Mouse (Mus musculus) forebrain, postnatal 0 days (tissue): Measurements from ENCODE around the gene Aldh16a1. TPM values are rescaled to one million over a fixed set of nuclear protein-coding genes. Genes with fewer than 3 reads are reported as not detected.

ENCODE experiments used
- ATAC-seq: fragments of 200-750 bp; cut with Nextera tagmentation; 2 replicates; pipeline ENCODE4 v1.8.0; 2017; ENCODE audit warnings: mild to moderate bottlenecking, moderate library complexity
- DNase-seq: peaks from one replicate; pipeline ENCODE4 v3.0.0-alpha.2; 2015
- H3K27ac ChIP-seq: fragments of 300-500 bp; sonication (generic); 2 replicates; pipeline ENCODE4 v1.5.1; 2014; ENCODE audit warnings: low read depth, mild to moderate bottlenecking, antibody characterized with exemption, low read length, moderate library complexity, mixed read lengths
- H3K27me3 ChIP-seq: fragments of 300-500 bp; sonication (generic); 2 replicates; pipeline ENCODE4 v1.6.1; 2014; ENCODE audit warnings: mild to moderate bottlenecking, low read length, mixed read lengths; ENCODE audit not compliant: insufficient read depth
- H3K36me3 ChIP-seq: fragments of 300-500 bp; sonication (generic); 2 replicates; pipeline ENCODE4 v1.6.1; 2014; ENCODE audit warnings: mild to moderate bottlenecking, moderate library complexity; ENCODE audit not compliant: insufficient read depth
- H3K4me1 ChIP-seq: fragments of 300-500 bp; sonication (generic); 2 replicates; pipeline ENCODE4 v1.6.1; 2014; ENCODE audit warnings: antibody characterized with exemption; ENCODE audit not compliant: insufficient read depth
- H3K4me2 ChIP-seq: fragments of 300-500 bp; sonication (generic); 2 replicates; pipeline ENCODE4 v1.6.1; 2014; ENCODE audit warnings: low read depth, mild to moderate bottlenecking, moderate library complexity
- H3K4me3 ChIP-seq: fragments of 300-500 bp; sonication (generic); 2 replicates; pipeline ENCODE4 v1.5.1; 2014; ENCODE audit warnings: low read depth, low read length, mixed read lengths
- H3K9ac ChIP-seq: fragments of 300-500 bp; sonication (generic); 2 replicates; pipeline ENCODE4 v1.6.1; 2014; ENCODE audit warnings: mild to moderate bottlenecking
- H3K9me3 ChIP-seq: fragments of 300-500 bp; sonication (generic); 2 replicates; pipeline ENCODE4 v1.6.1; 2016; ENCODE audit warnings: low read length
- CTCF ChIP-seq: sonication (generic); IDR thresholded peaks from 2 replicates; pipeline ENCODE4 v1.5.1; 2016; ENCODE audit warnings: antibody characterized with exemption, control low read depth, low read depth
- WGBS: fragments of 180-500 bp; shearing (Covaris S2); extraction: QIAGEN DNeasy Blood & Tissue Kit; methylation state at CpG from one replicate; pipeline ENCODE4 v1.1.7; 2014; 5-methylcytosine and 5-hydroxymethylcytosine counted together
- polyA plus RNA-seq: library from polyadenylated mRNA; unstranded; fragments of >200 nt; fragmentation: Nextera tagmentation; extraction: Ambion mirVana; gene quantifications from 2 replicates; pipeline ENCODE4 v1.2.1, GENCODE M21; 2015
- total RNA-seq: library from RNA; depleted of rRNA; stranded (reverse); fragments of >200 nt; gene quantifications from 2 replicates; pipeline ENCODE4 v1.2.3, GENCODE M21; 2014

The Aldh16a1 gene
- total and polyA plus RNA-seq, 2 experiments from 2014 or later, result 13.3 to 14.2 TPM

- 28% methylated on average over 11 of the region's 11 CpGs for WGBS
- Histone ChIP-seq H3K4me3 (no peak overlapping the region), H3K4me1 (peaks cover 13% of the 10 kb centered on the region; the same call in 1 of the 2 replicates), H3K36me3 (no peaks in the 10 kb centered on the region), H3K27ac (peak overlapping the region; percentile 1; the same call in 1 of the 2 replicates), H3K27me3 (no peaks in the 10 kb centered on the region), H3K9me3 (no peaks in the 10 kb centered on the region), H3K4me2 (no peak overlapping the region), H3K9ac (no peak overlapping the region)
- no peak for DNase-seq
- TF ChIP-seq CTCF, result no peak
- no peak for ATAC-seq
Observed at GRCm38 (mm10) chr7:45151303-45151702, 3.1 kb downstream of the Aldh16a1 start.

DNA sequence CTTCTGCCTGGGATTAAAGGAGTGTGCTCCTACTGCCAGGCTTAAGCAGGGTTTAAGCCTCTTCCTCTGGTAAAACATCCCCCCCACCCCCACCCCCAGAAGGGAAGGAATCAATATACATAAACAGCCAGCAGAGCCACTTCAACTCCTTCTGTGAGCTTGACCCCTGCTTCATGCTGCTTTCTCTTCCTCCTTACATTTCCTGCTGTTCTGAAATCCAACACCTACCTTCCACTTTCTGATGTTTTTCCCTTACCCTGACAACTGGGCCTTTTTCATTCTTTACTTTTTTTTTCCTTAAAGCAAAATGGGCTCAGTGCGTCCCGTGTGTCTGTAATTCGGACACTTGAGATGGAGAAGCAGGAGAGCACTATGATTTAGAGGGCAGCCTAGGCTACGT lies 4.1 kb downstream of the Aldh16a1 start:
- no peak for DNase-seq
- TF ChIP-seq CTCF, result no peak
- no peak overlapping the region for H3K9ac ChIP-seq

GRCm38 (mm10) chr7:45149545-45149944 lies 4.8 kb downstream of the Aldh16a1 start:
- H3K9ac ChIP-seq, result no peak overlapping the region
- H3K4me2 ChIP-seq, result no peak overlapping the region
- no peaks in the 10 kb centered on the region for H3K9me3 ChIP-seq
- H3K27ac ChIP-seq, result no peak overlapping the region
- 31% methylated on average over 6 of the region's 6 CpGs for WGBS
- ATAC-seq (no peak), DNase-seq (no peak)
- H3K4me1 ChIP-seq, result peaks cover 5% of the 10 kb centered on the region; the same call in 1 of the 2 replicates
- H3K36me3 ChIP-seq, result no peaks in the 10 kb centered on the region
- H3K27me3 ChIP-seq, result no peaks in the 10 kb centered on the region
- no peak overlapping the region for H3K4me3 ChIP-seq
- no peak for TF ChIP-seq CTCF

More for the DNA sequence above, 4.1 kb downstream of the Aldh16a1 start:
- Histone ChIP-seq H3K36me3 (no peaks in the 10 kb centered on the region), H3K4me1 (peaks cover 11% of the 10 kb centered on the region; the same call in 1 of the 2 replicates), H3K27me3 (no peaks in the 10 kb centered on the region), H3K4me3 (no peak overlapping the region), H3K27ac (no peak overlapping the region), H3K9me3 (no peaks in the 10 kb centered on the region), H3K4me2 (no peak overlapping the region)
- WGBS, result 72% methylated on average over 4 of the region's 4 CpGs
- no peak for ATAC-seq

GRCm38 (mm10) chr7:45148534-45149098 lies 5.8 kb downstream of the Aldh16a1 start:
- H3K4me3 ChIP-seq, result no peak overlapping the region
- H3K36me3 ChIP-seq, result 0 out of 2 replicates have a peak, but pooled peaks cover 4% of the 10 kb centered on the region
- no peak overlapping the region for H3K4me2 ChIP-seq
- no peak for TF ChIP-seq CTCF
- DNase-seq (no peak), ATAC-seq (no peak)
- 67% methylated on average over 4 of the region's 4 CpGs for WGBS
- no peak overlapping the region; the same call in 1 of the 2 replicates for H3K9ac ChIP-seq
- H3K9me3 ChIP-seq, result no peaks in the 10 kb centered on the region
- H3K27me3 ChIP-seq, result no peaks in the 10 kb centered on the region
- H3K27ac ChIP-seq, result no peak overlapping the region
- peaks cover 3% of the 10 kb centered on the region; the same call in 1 of the 2 replicates for H3K4me1 ChIP-seq

- Histone ChIP-seq H3K27me3 (no peaks in the 10 kb centered on the region), H3K4me1 (no peaks in the 10 kb centered on the region), H3K9me3 (no peaks in the 10 kb centered on the region), H3K4me3 (no peak overlapping the region), H3K9ac (no peak overlapping the region), H3K4me2 (no peak overlapping the region), H3K27ac (no peak overlapping the region), H3K36me3 (0 out of 2 replicates have a peak, but pooled peaks cover 5% of the 10 kb centered on the region)
- no peak for TF ChIP-seq CTCF
- 95% methylated on average over 11 of the region's 11 CpGs for WGBS
- DNase-seq, result no peak
- ATAC-seq, result no peak
Observed at GRCm38 (mm10) chr7:45147899-45148298, 6.5 kb downstream of the Aldh16a1 start.

DNA sequence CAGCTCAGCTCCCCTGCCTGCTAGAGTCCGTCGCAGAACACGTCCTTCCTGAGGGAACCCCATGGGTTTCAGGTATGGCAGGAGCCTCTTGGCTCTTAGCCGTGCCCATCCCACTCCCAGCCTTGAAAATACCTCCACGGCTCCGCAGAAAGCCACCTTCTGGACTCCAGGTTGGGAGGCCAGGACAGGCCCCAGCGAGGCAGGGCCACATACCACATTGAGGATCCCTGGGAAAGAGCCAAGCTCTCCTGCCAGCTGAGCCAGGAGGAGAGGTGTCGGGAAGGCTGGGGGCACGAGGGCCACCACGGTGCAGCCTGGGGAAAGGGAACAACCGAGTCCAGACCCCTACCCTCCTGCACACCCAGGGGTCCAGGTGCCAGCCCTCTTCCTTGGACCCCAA lies 7.1 kb downstream of the Aldh16a1 start:
- H3K4me2 ChIP-seq, result no peak overlapping the region
- no peak for TF ChIP-seq CTCF
- H3K9ac ChIP-seq, result no peak overlapping the region
- H3K36me3 ChIP-seq, result 0 out of 2 replicates have a peak, but pooled peaks cover 5% of the 10 kb centered on the region
- no peak overlapping the region for H3K4me3 ChIP-seq
- no peaks in the 10 kb centered on the region for H3K27me3 ChIP-seq
- no peak overlapping the region for H3K27ac ChIP-seq
- ATAC-seq (no peak), DNase-seq (no peak)
- WGBS, result 94% methylated on average over 11 of the region's 11 CpGs
- H3K4me1 ChIP-seq, result no peaks in the 10 kb centered on the region
- H3K9me3 ChIP-seq, result no peaks in the 10 kb centered on the region

- Histone ChIP-seq H3K4me2 (no peak overlapping the region), H3K9ac (no peak overlapping the region), H3K4me1 (no peaks in the 10 kb centered on the region), H3K36me3 (0 out of 2 replicates have a peak, but pooled peaks cover 5% of the 10 kb centered on the region), H3K27me3 (no peaks in the 10 kb centered on the region), H3K4me3 (no peak overlapping the region), H3K27ac (no peak overlapping the region), H3K9me3 (no peaks in the 10 kb centered on the region)
- ATAC-seq (no peak), DNase-seq (no peak)
- TF ChIP-seq CTCF, result no peak
- WGBS, result 91% methylated on average over 8 of the region's 8 CpGs
Observed at GRCm38 (mm10) chr7:45145460-45145859, 8.9 kb downstream of the Aldh16a1 start.
